Mouse (Mus musculus) forebrain, embryonic 15.5 days (tissue): ENCODE results near the gene Pcsk6. TPM values are rescaled to one million over a fixed set of nuclear protein-coding genes. Genes with fewer than 3 reads are reported as not detected.

ENCODE experiments used
- ATAC-seq: fragments of 200-750 bp; cut with Nextera tagmentation; replicated peaks from 2 replicates; pipeline ENCODE4 v1.8.0; 2017; ENCODE audit warnings: mild to moderate bottlenecking, moderate TSS enrichment, moderate library complexity
- H3K27ac ChIP-seq: fragments of 300-500 bp; sonication (generic); replicated peaks from 2 replicates; pipeline ENCODE4 v1.5.1; 2015; ENCODE audit warnings: mild to moderate bottlenecking, inconsistent platforms
- H3K27me3 ChIP-seq: fragments of 300-500 bp; sonication (generic); 2 replicates; pipeline ENCODE4 v1.6.1; 2015; ENCODE audit warnings: inconsistent platforms
- H3K36me3 ChIP-seq: fragments of 300-500 bp; sonication (generic); 2 replicates; pipeline ENCODE4 v1.6.1; 2015; ENCODE audit warnings: mild to moderate bottlenecking, inconsistent platforms
- H3K4me1 ChIP-seq: fragments of 300-500 bp; sonication (generic); 2 replicates; pipeline ENCODE4 v1.6.1; 2015; ENCODE audit warnings: inconsistent platforms
- H3K4me2 ChIP-seq: fragments of 300-500 bp; sonication (generic); replicated peaks from 2 replicates; pipeline ENCODE4 v1.6.1; 2015; ENCODE audit warnings: mild to moderate bottlenecking, inconsistent platforms
- H3K4me3 ChIP-seq: fragments of 300-500 bp; sonication (generic); 2 replicates; pipeline ENCODE4 v1.5.1; 2015; ENCODE audit warnings: mild to moderate bottlenecking, inconsistent platforms
- H3K9ac ChIP-seq: fragments of 300-500 bp; sonication (generic); replicated peaks from 2 replicates; pipeline ENCODE4 v1.6.1; 2015; ENCODE audit warnings: mild to moderate bottlenecking, inconsistent platforms
- H3K9me3 ChIP-seq: fragments of 300-500 bp; sonication (generic); 2 replicates; pipeline ENCODE4 v1.6.1; 2016; ENCODE audit warnings: inconsistent platforms
- WGBS: fragments of 180-500 bp; shearing (Covaris S2); methylation state at CpG from one replicate; pipeline ENCODE4 v1.1.7; 2015; ENCODE audit warnings: mixed read lengths; 5-methylcytosine and 5-hydroxymethylcytosine counted together
- polyA plus RNA-seq: library from polyadenylated mRNA; unstranded; fragments of >200 nt; fragmentation: Nextera tagmentation; extraction: Ambion mirVana; gene quantifications from 2 replicates; pipeline ENCODE4 v1.2.1, GENCODE M21; 2015

Pcsk6 gene
- polyA plus RNA-seq, 1 experiment from 2014 or later = 0.71 TPM

DNA sequence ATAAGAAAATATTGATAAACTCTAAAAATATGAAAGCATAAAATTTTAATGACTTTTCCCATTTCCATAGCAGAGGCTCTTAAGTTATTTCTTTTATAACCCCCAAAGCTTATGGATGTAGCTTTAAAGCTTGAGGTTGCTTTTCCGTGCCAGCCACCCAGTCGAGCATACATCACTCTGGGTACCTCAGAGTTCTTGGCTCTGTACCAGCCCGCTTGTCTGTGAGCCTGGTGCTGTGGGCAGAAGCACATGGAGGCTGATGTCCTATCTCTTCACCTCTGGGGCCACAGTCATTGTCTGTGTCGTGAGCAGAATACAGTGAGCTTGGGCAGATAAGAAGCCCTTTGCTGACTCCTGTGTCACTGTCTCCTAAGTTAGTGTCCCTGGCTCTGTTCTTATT lies 126.7 kb downstream of the Pcsk6 start:
- Histone ChIP-seq H3K4me3 (no peak overlapping the region), H3K9me3 (no peaks in the 10 kb centered on the region), H3K9ac (no peak overlapping the region), H3K36me3 (no peaks in the 10 kb centered on the region), H3K4me1 (no peaks in the 10 kb centered on the region), H3K27ac (no peak overlapping the region), H3K27me3 (no peaks in the 10 kb centered on the region), H3K4me2 (no peak overlapping the region)
- 85% methylated on average over 4 of the region's 4 CpGs for whole genome bisulfite sequencing
- ATAC-seq = no peak

DNA sequence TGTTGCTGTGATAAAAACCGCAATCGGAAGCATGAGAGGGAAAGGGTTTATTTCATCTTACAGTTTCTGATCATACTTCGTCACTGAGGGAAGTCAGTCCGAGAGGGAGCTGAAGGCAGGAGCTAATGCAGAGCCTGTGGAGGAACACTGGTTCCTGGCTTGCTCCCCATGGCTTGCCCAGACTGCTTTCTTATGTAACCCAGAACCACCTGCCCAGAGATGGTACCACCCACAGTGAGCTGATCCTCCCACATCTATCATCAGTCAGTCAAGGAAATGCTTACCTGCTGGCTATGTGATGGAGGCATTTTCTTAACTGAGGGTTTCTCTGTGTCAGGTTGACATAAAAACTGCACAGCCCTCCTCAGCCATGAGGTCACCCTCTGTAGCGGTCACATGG lies 127.2 kb downstream of the Pcsk6 start:
- no peak overlapping the region for H3K4me3 ChIP-seq
- no peak for ATAC-seq
- H3K36me3 ChIP-seq = no peaks in the 10 kb centered on the region
- H3K4me2 ChIP-seq = no peak overlapping the region
- no peak overlapping the region for H3K27ac ChIP-seq
- H3K4me1 ChIP-seq = no peaks in the 10 kb centered on the region
- no peak overlapping the region for H3K9ac ChIP-seq
- 92% methylated on average over 5 of the region's 5 CpGs for WGBS
- no peaks in the 10 kb centered on the region for H3K27me3 ChIP-seq
- H3K9me3 ChIP-seq = no peaks in the 10 kb centered on the region

DNA sequence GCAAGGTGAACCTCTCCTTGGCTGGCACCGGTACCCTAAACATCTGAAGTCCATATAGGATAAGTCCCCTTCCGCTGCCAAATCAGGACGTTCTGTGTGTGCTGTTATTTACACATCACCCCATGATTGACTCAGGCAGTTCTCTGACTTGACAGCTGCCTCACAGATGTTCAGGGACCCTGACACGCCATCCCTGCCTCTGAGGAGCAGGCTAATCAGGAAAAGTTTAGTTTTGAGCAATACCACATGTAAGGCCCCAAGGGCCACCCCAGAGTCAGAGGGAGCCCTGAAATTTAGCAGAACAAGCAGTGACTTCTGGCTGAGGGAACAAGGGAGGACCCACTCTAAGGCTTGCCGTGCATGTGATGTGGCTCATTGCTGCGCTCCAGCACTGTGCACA lies 130.8 kb downstream of the Pcsk6 start:
- no peak overlapping the region for H3K4me2 ChIP-seq
- H3K9ac ChIP-seq = no peak overlapping the region
- no peak overlapping the region for H3K4me3 ChIP-seq
- H3K4me1 ChIP-seq = no peaks in the 10 kb centered on the region
- H3K9me3 ChIP-seq = no peaks in the 10 kb centered on the region
- ATAC-seq = no peak
- H3K36me3 ChIP-seq = no peaks in the 10 kb centered on the region
- 91% methylated on average over 6 of the region's 6 CpGs for WGBS
- no peak overlapping the region for H3K27ac ChIP-seq
- no peaks in the 10 kb centered on the region for H3K27me3 ChIP-seq

DNA sequence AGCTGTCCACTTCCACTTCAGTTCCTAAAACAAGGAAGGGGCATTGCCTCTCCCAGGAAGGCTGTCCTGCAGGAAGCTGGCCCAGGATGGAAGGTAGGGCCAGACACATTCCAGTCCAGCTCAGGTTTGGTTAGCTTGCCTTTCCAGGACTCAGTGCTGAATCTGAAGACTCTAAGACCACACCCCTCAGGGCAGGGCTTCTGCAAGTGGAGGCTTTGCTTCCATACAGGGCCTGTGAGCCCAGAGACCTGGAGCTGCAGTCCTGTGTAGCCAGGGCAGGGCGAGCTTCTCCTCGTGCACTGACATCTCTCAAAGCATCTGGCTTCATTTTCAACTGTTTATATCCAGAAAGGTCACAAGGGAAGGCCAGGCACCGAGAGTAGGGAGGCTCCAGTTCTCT lies 131.9 kb downstream of the Pcsk6 start:
- Histone ChIP-seq H3K36me3 (no peaks in the 10 kb centered on the region), H3K4me3 (no peak overlapping the region), H3K9ac (no peak overlapping the region), H3K9me3 (no peaks in the 10 kb centered on the region), H3K4me1 (no peaks in the 10 kb centered on the region), H3K4me2 (no peak overlapping the region), H3K27ac (no peak overlapping the region), H3K27me3 (no peaks in the 10 kb centered on the region)
- WGBS = 73% methylated on average over 3 of the region's 3 CpGs
- no peak for ATAC-seq

DNA sequence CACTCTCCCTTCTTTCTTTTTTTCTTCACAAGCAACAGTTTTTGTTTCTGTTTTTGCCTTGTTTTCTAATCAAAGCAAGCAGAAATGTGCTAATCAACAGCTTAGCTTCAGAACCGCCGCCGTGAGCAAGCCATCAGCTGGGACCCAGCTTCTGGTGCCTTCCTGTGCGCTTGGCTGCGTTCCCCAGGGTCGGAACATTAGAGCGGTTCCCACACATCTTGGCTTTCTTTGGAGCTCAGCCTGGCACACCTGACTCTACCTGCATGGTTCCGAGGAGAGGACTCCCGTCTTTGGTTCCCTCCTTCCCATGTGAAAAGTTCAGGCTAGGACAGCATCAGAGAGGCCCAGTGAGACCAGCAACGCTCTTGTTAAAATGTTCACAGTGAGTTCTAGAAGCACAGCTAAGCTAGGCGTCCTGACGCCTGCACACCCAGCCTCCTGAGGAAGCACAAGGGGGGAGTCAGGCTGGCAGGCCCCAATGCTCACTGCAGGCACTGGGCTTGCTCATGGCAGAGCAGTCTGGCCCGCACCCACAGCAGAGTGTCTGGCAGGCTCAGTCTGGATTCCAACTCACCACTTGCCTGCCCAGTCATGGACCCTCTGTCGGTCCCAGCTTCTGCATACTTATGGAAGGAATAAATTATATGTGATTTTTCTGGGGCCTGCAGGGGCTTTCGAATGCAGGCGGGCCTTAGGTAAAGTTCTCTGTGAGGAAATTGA lies 139.7 kb downstream of the Pcsk6 start:
- Histone ChIP-seq H3K9me3 (no peaks in the 10 kb centered on the region), H3K27ac (no peak overlapping the region), H3K4me2 (no peak overlapping the region), H3K27me3 (no peaks in the 10 kb centered on the region), H3K4me3 (no peak overlapping the region), H3K9ac (no peak overlapping the region), H3K4me1 (no peaks in the 10 kb centered on the region), H3K36me3 (no peaks in the 10 kb centered on the region)
- 85% methylated on average over 16 of the region's 16 CpGs for WGBS
- ATAC-seq = no peak; the same call in 1 of the 2 replicates

DNA sequence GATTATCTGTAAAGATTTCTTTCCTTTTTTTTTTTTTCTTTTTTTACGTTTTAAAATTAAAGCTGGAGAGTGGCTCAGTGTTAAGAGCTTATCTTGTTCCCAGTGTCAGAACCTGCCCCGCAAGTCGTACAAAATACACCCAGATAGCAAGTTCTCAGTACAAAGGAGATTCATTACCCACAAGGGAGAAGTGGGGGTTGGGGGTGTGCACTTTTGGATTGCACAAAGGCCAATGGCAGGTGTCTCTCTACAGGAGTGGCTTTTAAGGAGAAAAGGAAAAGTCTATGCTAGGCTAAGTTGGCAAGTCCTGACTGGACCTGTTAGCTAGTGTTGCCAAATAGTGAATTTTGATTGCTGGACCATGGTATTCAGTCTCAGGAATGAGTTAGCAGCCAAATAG lies 140.3 kb downstream of the Pcsk6 start:
- Histone ChIP-seq H3K4me3 (no peak overlapping the region), H3K27ac (no peak overlapping the region), H3K27me3 (no peaks in the 10 kb centered on the region), H3K9ac (no peak overlapping the region), H3K4me2 (no peak overlapping the region), H3K4me1 (no peaks in the 10 kb centered on the region), H3K36me3 (no peaks in the 10 kb centered on the region), H3K9me3 (no peaks in the 10 kb centered on the region)
- no peak for ATAC-seq
- 64% methylated on average over 3 of the region's 3 CpGs for WGBS

DNA sequence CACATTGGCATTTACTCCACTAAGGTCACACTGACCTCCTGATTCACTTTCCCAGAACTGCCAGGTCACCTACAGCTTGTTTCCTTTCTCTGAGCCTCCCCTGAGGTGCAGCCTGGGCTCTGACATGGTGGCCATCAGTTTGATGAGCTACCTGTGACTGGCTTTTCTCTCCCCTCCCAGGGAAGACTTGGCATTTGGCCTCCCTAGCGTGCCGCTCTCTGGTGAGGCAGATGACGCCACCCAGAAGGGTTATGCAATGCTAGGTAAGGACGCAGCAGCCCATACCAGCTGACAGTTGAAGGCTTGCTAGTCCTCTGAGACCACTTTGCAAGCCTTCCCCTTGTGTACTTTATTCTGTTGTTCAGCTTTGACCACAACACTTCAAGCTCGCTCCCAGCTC lies 141.9 kb downstream of the Pcsk6 start:
- no peaks in the 10 kb centered on the region for H3K27me3 ChIP-seq
- no peak overlapping the region for H3K9ac ChIP-seq
- H3K9me3 ChIP-seq = no peaks in the 10 kb centered on the region
- ATAC-seq = no peak
- H3K4me1 ChIP-seq = peaks cover 3% of the 10 kb centered on the region; the same call in 1 of the 2 replicates
- no peak overlapping the region for H3K4me3 ChIP-seq
- no peaks in the 10 kb centered on the region for H3K36me3 ChIP-seq
- 97% methylated on average over 5 of the region's 5 CpGs for WGBS
- H3K27ac ChIP-seq = no peak overlapping the region
- no peak overlapping the region for H3K4me2 ChIP-seq

DNA sequence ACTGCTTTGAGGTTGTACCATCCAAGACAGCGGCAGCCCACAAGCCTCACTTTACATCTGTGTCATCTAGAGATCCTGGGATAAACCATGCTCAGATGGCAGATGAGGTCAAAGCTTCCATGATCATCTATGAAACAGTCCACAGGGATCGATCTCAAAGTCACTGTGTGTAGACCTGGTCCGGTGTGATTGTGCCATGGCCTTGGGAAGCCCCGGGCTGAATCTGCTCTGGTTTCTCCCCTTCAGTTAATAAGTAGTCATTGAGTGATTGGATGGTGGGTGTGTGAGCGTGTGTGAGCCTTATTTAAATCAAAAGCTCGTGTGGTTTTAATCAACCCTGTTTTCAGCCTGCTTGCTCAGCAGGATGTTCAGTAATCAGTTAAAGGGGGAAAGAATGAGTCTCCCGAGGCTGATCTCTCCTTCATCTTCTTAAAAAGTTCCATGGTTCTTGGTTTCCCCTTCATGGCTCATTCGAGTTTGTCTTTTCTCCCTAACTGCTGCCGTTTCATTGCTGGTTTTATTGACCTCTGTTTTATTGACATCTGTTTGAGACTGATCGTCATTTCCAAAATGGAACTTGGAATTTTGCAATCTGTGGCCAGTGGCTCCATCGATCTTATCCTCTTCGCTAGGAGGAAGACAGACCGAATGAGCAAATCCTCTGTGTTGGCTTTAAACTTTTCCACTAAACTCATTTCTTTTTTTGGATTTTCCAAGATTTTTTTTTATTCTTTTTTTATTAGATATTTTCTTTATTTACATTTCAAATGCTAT lies 142.5 kb downstream of the Pcsk6 start:
- 65% methylated on average over 13 of the region's 13 CpGs for WGBS

DNA sequence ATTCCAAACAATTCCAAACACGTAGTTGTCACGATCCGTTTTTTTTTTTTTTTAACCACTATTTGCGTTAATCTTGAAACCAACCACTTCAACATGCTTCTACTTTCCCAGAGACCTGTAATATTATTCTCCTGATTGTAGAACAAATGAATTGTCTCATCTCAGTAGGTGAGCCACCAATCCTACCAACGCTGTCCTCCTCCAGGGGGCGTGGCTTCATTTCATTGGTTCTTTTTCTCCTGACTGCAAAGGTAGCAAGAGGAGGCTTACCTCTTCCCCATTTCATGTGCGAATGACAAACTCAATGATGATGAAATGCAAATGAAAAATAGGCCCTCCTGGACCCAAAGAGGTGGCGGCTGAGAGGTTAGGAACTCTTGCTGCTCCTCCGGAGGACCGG lies 143.5 kb downstream of the Pcsk6 start:
- Histone ChIP-seq H3K4me3 (no peak overlapping the region), H3K36me3 (no peaks in the 10 kb centered on the region), H3K4me1 (peaks cover 8% of the 10 kb centered on the region; the same call in 1 of the 2 replicates), H3K9me3 (no peaks in the 10 kb centered on the region), H3K9ac (no peak overlapping the region), H3K4me2 (no peak overlapping the region), H3K27ac (no peak overlapping the region), H3K27me3 (no peaks in the 10 kb centered on the region)
- WGBS = 88% methylated on average over 10 of the region's 10 CpGs
- ATAC-seq = no peak

More for the DNA sequence above, 142.5 kb downstream of the Pcsk6 start:
- H3K9ac ChIP-seq = no peak overlapping the region
- ATAC-seq = no peak
- no peak overlapping the region for H3K4me2 ChIP-seq
- peaks cover 8% of the 10 kb centered on the region; the same call in 1 of the 2 replicates for H3K4me1 ChIP-seq
- no peak overlapping the region for H3K4me3 ChIP-seq
- H3K36me3 ChIP-seq = no peaks in the 10 kb centered on the region
- no peaks in the 10 kb centered on the region for H3K9me3 ChIP-seq
- no peaks in the 10 kb centered on the region for H3K27me3 ChIP-seq
- no peak overlapping the region for H3K27ac ChIP-seq

DNA sequence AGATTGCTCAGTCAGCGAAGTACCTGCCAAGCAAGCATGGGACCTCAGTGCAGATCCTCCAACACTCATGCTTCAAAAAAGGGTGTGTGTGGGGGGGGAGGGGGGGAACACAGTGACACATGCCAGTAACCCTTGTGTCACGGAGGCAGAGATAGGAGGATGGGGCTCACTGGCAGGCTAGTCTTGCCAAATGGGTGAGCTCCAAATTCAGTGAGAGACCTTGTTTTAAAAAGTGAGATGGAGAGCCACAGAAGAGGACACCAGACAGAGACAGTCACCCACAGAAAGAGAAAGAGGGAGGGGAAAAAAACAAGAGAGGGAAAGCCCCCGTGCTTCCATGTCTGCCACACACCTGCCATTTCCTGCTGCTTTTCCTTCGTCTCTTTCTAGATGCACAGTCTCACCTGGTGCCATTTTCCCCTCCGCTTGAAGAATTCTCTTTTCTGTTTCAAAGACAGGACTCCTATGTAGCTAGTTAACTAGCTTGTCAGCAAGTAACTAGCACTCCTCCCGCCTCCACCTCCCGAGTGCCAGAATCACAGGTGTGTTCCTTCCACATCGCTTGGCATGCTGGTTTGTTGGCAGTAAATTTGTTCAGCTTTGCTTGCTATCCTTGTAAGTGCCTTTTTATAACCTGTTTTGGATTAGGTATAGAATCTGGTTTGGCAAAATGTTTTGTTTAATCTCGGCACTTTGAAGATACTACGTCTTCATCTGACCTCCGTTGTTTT lies 146.8 kb downstream of the Pcsk6 start:
- Histone ChIP-seq H3K4me1 (peaks cover 8% of the 10 kb centered on the region; the same call in 1 of the 2 replicates), H3K27me3 (no peaks in the 10 kb centered on the region), H3K27ac (no peak overlapping the region), H3K9ac (no peak overlapping the region), H3K4me2 (peak overlapping the region; percentile 10; the same call in 1 of the 2 replicates), H3K36me3 (no peaks in the 10 kb centered on the region), H3K4me3 (no peak overlapping the region), H3K9me3 (no peaks in the 10 kb centered on the region)
- 75% methylated on average over 11 of the region's 11 CpGs for WGBS
- ATAC-seq = no peak

DNA sequence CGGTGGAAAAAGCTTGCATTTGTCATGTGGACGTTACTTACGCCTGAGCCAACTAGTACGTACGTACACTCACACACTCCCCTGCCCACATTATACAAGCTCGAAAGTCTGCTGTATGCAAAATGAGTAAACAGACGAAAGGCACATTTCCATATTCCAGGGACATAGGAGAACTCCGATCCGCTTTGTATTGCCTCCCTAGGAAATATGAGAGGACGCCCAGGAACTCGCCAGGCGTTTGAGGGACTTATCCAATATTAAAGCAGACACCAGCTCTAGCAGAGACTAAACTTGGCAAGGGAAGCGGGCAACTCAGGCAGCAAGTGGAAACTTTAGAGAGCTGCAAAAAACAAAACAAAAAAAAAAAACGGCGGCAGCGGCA lies 147.3 kb downstream of the Pcsk6 start:
- ATAC-seq = no peak
- no peak overlapping the region for H3K9ac ChIP-seq
- no peaks in the 10 kb centered on the region for H3K36me3 ChIP-seq
- H3K4me3 ChIP-seq = no peak overlapping the region
- 64% methylated on average over 16 of the region's 16 CpGs for WGBS
- H3K4me1 ChIP-seq = peaks cover 8% of the 10 kb centered on the region; the same call in 1 of the 2 replicates
- H3K27me3 ChIP-seq = no peaks in the 10 kb centered on the region
- no peak overlapping the region for H3K27ac ChIP-seq
- H3K9me3 ChIP-seq = no peaks in the 10 kb centered on the region
- peak overlapping the region; percentile 10 for H3K4me2 ChIP-seq

DNA sequence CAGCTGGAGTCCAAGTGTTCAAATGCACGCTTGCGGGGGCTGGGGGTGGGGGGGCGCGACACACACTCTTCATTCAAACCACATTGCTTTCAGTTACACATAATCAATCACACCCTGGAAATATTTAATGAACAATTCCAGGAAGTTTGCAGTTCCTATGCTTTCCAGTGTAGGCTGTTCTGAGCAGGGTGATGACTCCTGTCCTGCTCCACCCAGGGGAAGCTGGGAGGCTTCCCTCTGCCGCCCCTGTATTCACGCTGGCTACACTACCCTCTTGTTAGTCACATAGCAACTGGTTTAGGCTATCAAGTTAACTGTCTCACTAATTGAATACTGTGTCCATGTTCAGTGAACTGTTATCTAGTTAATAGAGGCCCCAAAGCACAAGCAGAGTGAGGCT lies 149.0 kb downstream of the Pcsk6 start:
- Histone ChIP-seq H3K4me1 (peaks cover 8% of the 10 kb centered on the region; the same call in 1 of the 2 replicates), H3K9ac (no peak overlapping the region), H3K4me2 (no peak overlapping the region), H3K27ac (no peak overlapping the region), H3K4me3 (no peak overlapping the region), H3K36me3 (no peaks in the 10 kb centered on the region), H3K27me3 (no peaks in the 10 kb centered on the region), H3K9me3 (no peaks in the 10 kb centered on the region)
- WGBS = 80% methylated on average over 6 of the region's 6 CpGs
- ATAC-seq = no peak
